Mouse (Mus musculus) spleen, adult 2 months (tissue): ENCODE data around the gene AC141477.1. TPM values are rescaled to one million over a fixed set of nuclear protein-coding genes. Genes with fewer than 3 reads are reported as not detected.

Source experiments
- DNase-seq, 2 experiments: peaks; one replicate each; pipeline versions ENCODE4 v3.0.0 to v3.0.0-alpha.2; 2012 to 2021; ENCODE audit warnings: low spot score in 2 of 2, low read depth in 1 of 2
- H3K27ac ChIP-seq: fragments of 200-500 bp; 2 replicates; pipeline ENCODE4 v1.5.1; 2012; ENCODE audit warnings: low read length, inconsistent platforms; ENCODE audit not compliant: insufficient read depth
- H3K27me3 ChIP-seq: fragments of 200-500 bp; 2 replicates; pipeline ENCODE4 v1.6.1; 2012; ENCODE audit warnings: mild to moderate bottlenecking, moderate library complexity, low read length, inconsistent platforms; ENCODE audit not compliant: control insufficient read depth, insufficient read depth
- H3K36me3 ChIP-seq: fragments of 200-500 bp; 2 replicates; pipeline ENCODE4 v1.6.1; 2012; ENCODE audit warnings: mild to moderate bottlenecking, low read length, inconsistent platforms; ENCODE audit not compliant: control insufficient read depth, insufficient read depth
- H3K4me1 ChIP-seq: fragments of 200-500 bp; 2 replicates; pipeline ENCODE4 v1.6.1; 2011; ENCODE audit warnings: inconsistent platforms; ENCODE audit not compliant: control insufficient read depth, insufficient read depth, insufficient read length
- H3K4me3 ChIP-seq: fragments of 200-500 bp; 2 replicates; pipeline ENCODE4 v1.5.1; 2011; ENCODE audit warnings: mild to moderate bottlenecking, inconsistent platforms; ENCODE audit not compliant: insufficient read depth, insufficient read length; ENCODE audit errors: extremely low read depth
- CTCF ChIP-seq: fragments of 200-500 bp; IDR thresholded peaks from 2 replicates; pipeline ENCODE4 v1.5.1; 2011; ENCODE audit warnings: mild to moderate bottlenecking, inconsistent platforms; ENCODE audit not compliant: insufficient read depth, insufficient read length, insufficient replicate concordance; ENCODE audit errors: extremely low read depth
- POLR2A ChIP-seq: fragments of 200-500 bp; IDR thresholded peaks from 2 replicates; pipeline ENCODE4 v1.6.1; 2011; ENCODE audit warnings: low read depth, low read length, inconsistent platforms
- WGBS: fragments of 180-500 bp; shearing (Covaris S2); methylation state at CpG from one replicate; pipeline ENCODE4 v1.1.7; 2018; 5-methylcytosine and 5-hydroxymethylcytosine counted together
- polyA plus RNA-seq: library from polyadenylated mRNA; depleted of rRNA; stranded (reverse); fragments of >200 nt; gene quantifications from 2 replicates; pipeline ENCODE4 v1.2.3, GENCODE M21; 2012; rRNA removed

The AC141477.1 gene
- not detected in 2 replicates for polyA plus RNA-seq

GRCm38 (mm10) chr10:76440281-76440680 is at the start of gene AC141477.1:
TSS of gene AC141477.1 (minus strand) at chr10:76440444.
- WGBS, result 88% methylated on average over 17 of the region's 17 CpGs
- DNase-seq, result no peak
- H3K4me1 ChIP-seq, result no peaks in the 10 kb centered on the region; the same call in 1 of the 2 replicates
- peaks cover 15% of the 10 kb centered on the region for H3K36me3 ChIP-seq
- H3K27me3 ChIP-seq, result no peaks in the 10 kb centered on the region
- H3K27ac ChIP-seq, result no peak within 1 kb of the TSS
- TF ChIP-seq CTCF, result no peak
- TF ChIP-seq POLR2A, result no peak
- H3K4me3 ChIP-seq, result no peak within 1 kb of the TSS

- H3K4me3 ChIP-seq, result no peak overlapping the region
- DNase-seq, result no peak
- H3K27ac ChIP-seq, result no peak overlapping the region
- TF ChIP-seq CTCF (no peak), POLR2A (no peak)
- no peaks in the 10 kb centered on the region for H3K4me1 ChIP-seq
- WGBS, result 65% methylated on average over 15 of the region's 15 CpGs
- H3K27me3 ChIP-seq, result no peaks in the 10 kb centered on the region
- H3K36me3 ChIP-seq, result peaks cover 60% of the 10 kb centered on the region
These were observed 49.0 kb upstream of the AC141477.1 start for GRCm38 (mm10) chr10:76489205-76489604.

GRCm38 (mm10) chr10:76488265-76488664 is 48.0 kb upstream of the AC141477.1 start:
- H3K4me1 ChIP-seq, result no peaks in the 10 kb centered on the region
- peaks cover 58% of the 10 kb centered on the region for H3K36me3 ChIP-seq
- no peak overlapping the region for H3K4me3 ChIP-seq

DNA sequence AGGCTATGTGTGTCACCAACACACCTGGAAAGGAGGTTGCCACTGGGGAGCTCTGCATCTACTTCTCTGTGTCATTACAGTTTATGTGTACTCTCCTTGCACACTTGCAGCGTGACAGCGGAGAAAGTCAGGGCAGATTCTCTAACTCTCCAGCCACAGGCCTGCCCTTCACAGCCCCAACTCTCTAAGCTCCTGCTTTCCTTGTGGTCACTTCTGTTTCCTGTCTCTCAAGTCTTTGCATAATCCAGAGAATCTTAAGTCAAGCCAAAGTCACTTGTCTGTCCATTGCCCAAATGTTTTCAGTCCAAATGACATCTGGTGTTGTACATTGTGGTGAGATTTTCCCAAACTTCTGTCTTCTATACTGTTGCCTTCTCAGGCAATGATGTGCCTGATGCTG is 46.1 kb upstream of the AC141477.1 start:
- DNase-seq, result no peak
- WGBS, result 85% methylated on average over 2 of the region's 2 CpGs
- no peak overlapping the region for H3K27ac ChIP-seq
- H3K27me3 ChIP-seq, result no peaks in the 10 kb centered on the region
- no peak overlapping the region for H3K4me3 ChIP-seq
- TF ChIP-seq POLR2A (no peak), CTCF (no peak)
- no peaks in the 10 kb centered on the region for H3K4me1 ChIP-seq
- H3K36me3 ChIP-seq, result peaks cover 62% of the 10 kb centered on the region

More at GRCm38 (mm10) chr10:76488265-76488664, 48.0 kb upstream of the AC141477.1 start:
- H3K27ac ChIP-seq, result no peak overlapping the region
- DNase-seq, result no peak
- TF ChIP-seq POLR2A (no peak), CTCF (no peak)
- WGBS, result 82% methylated on average over 8 of the region's 8 CpGs
- H3K27me3 ChIP-seq, result no peaks in the 10 kb centered on the region

DNA sequence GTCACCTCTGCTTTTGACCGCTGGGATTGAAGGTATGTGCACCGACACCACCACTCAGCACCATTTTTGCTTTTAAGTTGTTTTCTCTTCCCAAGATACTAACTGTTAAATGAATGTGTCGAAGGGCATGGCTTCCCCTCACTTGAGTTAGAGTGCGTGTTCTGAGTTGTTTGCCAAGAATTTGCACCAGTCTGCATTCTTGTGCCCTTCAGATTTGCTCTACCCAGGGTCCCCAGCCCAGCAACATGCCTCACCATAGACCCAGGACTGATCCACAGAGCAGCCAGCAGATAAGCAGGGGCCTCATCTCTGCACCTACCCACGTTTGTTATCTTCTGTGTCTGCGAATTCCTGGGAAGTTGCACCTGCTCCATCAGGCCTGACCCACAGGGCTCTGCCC is 41.2 kb upstream of the AC141477.1 start:
- TF ChIP-seq CTCF (no peak), POLR2A (no peak)
- Histone ChIP-seq H3K27ac (no peak overlapping the region), H3K4me3 (no peak overlapping the region), H3K36me3 (peaks cover 59% of the 10 kb centered on the region), H3K4me1 (no peaks in the 10 kb centered on the region), H3K27me3 (no peaks in the 10 kb centered on the region)
- 93% methylated on average over 6 of the region's 6 CpGs for whole genome bisulfite sequencing
- DNase-seq, result no peak

DNA sequence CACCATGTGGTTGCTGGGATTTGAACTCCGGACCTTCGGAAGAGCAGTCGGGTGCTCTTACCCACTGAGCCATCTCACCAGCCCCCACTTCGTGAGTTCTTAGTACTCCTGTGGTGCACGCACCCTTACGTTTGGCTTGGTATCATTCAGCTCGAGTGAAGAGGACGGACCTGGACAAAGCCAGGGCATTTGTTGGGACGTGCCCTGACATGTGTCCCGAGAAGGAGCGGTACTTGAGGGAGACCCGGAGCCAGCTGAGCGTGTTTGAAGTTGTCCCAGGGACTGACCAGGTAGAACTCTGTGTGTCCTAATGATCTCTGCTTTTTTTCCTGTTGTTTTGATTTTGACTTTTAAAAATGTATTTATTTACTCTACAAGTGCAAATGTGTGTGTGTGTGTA is 40.6 kb upstream of the AC141477.1 start:
- Histone ChIP-seq H3K4me3 (no peak overlapping the region), H3K27ac (no peak overlapping the region), H3K36me3 (peaks cover 56% of the 10 kb centered on the region), H3K4me1 (no peaks in the 10 kb centered on the region), H3K27me3 (no peaks in the 10 kb centered on the region)
- WGBS, result 93% methylated on average over 13 of the region's 13 CpGs
- no peak for TF ChIP-seq CTCF
- TF ChIP-seq POLR2A, result no peak
- no peak for DNase-seq

DNA sequence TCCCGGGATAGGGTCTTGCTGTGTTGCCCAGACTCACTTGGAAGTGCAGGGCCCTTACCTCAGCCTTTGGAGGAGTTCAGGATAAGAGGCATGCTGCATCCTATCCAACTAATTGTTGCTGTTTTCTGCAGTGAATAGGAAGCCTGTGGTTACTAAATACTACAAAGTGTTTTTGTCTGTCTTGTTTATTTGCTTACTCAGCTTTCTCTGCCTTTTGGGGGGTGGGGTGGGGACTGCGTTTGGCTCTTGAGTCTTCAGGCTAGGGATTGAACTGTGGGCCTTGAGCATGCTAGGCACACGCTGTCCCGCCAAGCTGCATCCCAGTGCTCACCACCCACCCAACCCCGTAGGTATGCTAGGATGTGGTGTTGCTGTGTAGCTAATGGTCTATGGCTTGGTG is 33.5 kb upstream of the AC141477.1 start:
- no peaks in the 10 kb centered on the region for H3K27me3 ChIP-seq
- no peak overlapping the region for H3K4me3 ChIP-seq
- WGBS, result 88% methylated on average over 5 of the region's 5 CpGs
- peaks cover 43% of the 10 kb centered on the region for H3K36me3 ChIP-seq
- no peaks in the 10 kb centered on the region; the same call in 1 of the 2 replicates for H3K4me1 ChIP-seq
- DNase-seq, result no peak
- no peak overlapping the region for H3K27ac ChIP-seq
- no peak for TF ChIP-seq CTCF
- TF ChIP-seq POLR2A, result no peak
